13 mouse cellular contexts compared by ENCODE assay signal in the genomic region with DNA sequence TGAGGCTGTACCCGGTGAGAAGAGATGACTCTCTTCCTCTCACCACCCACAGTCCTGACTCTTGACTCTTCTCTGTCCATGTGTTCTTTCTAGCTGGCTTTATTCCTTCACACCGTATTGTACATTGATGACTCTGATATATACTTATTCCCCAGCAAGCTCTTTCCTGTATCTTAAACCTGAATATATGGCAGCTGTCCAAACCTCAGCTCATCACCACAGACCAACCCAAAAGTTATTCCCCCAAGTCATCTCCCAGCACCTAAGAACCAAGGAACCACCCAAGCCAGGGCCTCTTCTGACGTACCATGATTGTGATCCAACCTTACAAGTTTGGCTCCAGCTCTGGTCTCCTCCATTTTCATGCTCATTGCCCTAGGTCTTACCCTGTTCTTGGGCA.
"Had no signal": no experiment of that assay in that cellular context is flagged by ENCODE, and none has a peak within 500 bp of the region (broad histone marks: within the 10 kb centered on the region; RNA-seq: fewer than 3 reads in every experiment).

No protein-coding gene starts in this region.

- H3K27me3 ChIP-seq: midbrain, embryonic 13.5 days; midbrain, embryonic 15.5 days; neural tube, embryonic 12.5 days; stomach, embryonic 15.5 days had no signal

- ATAC-seq: midbrain, embryonic 13.5 days; midbrain, embryonic 15.5 days had no signal

- DNase-seq: lung, adult 18-20 months; lung, embryonic 14.5 days; lung, postnatal 10 days; lung, postnatal 4 days; right cerebral cortex, postnatal 14 days; thymus, adult 2 months; thymus, postnatal 25 days; thymus, postnatal 4 days had no signal

- H3K4me3 ChIP-seq: midbrain, embryonic 13.5 days; midbrain, embryonic 15.5 days; neural tube, embryonic 12.5 days; stomach, embryonic 15.5 days had no signal

- H3K9me3 ChIP-seq: midbrain, embryonic 13.5 days; midbrain, embryonic 15.5 days; neural tube, embryonic 12.5 days; stomach, embryonic 15.5 days had no signal

- H3K27ac ChIP-seq: midbrain, embryonic 13.5 days; midbrain, embryonic 15.5 days; neural tube, embryonic 12.5 days; stomach, embryonic 15.5 days; stomach, postnatal 0 days had no signal

- H3K36me3 ChIP-seq: midbrain, embryonic 13.5 days; midbrain, embryonic 15.5 days; neural tube, embryonic 12.5 days; stomach, embryonic 15.5 days had no signal

- H3K4me1 ChIP-seq: midbrain, embryonic 15.5 days; neural tube, embryonic 12.5 days; stomach, embryonic 15.5 days had no signal

- H3K9ac ChIP-seq: lung, embryonic 14.5 days; midbrain, embryonic 13.5 days; midbrain, embryonic 15.5 days; neural tube, embryonic 12.5 days; stomach, embryonic 15.5 days had no signal
